Mouse (Mus musculus) forebrain, embryonic 14.5 days (tissue): ENCODE results near the gene Plch2. TPM values are rescaled to one million over a fixed set of nuclear protein-coding genes. Genes with fewer than 3 reads are reported as not detected.

Experiments
- ATAC-seq: fragments of 200-750 bp; cut with Nextera tagmentation; 2 replicates; pipeline ENCODE4 v1.8.0; 2017; ENCODE audit warnings: mild to moderate bottlenecking, moderate library complexity
- DNase-seq: peaks from one replicate; pipeline ENCODE4 v3.0.0-alpha.2; 2015; ENCODE audit warnings: low spot score
- H3K27ac ChIP-seq: fragments of 300-500 bp; sonication (generic); 2 replicates; pipeline ENCODE4 v1.5.1; 2014; ENCODE audit warnings: low read depth, mild to moderate bottlenecking, control low read depth, low read length, moderate library complexity
- H3K27me3 ChIP-seq: fragments of 300-500 bp; sonication (generic); replicated peaks from 2 replicates; pipeline ENCODE4 v1.6.1; 2014; ENCODE audit warnings: low read length, control low read depth, mixed read lengths; ENCODE audit not compliant: control insufficient read depth, insufficient read depth
- H3K36me3 ChIP-seq: fragments of 300-500 bp; sonication (generic); 2 replicates; pipeline ENCODE4 v1.6.1; 2014; ENCODE audit warnings: low read length, control low read depth; ENCODE audit not compliant: control insufficient read depth, insufficient read depth
- H3K4me1 ChIP-seq: fragments of 300-500 bp; sonication (generic); 2 replicates; pipeline ENCODE4 v1.6.1; 2014; ENCODE audit warnings: antibody characterized with exemption, low read length, control low read depth; ENCODE audit not compliant: control insufficient read depth, insufficient read depth
- H3K4me2 ChIP-seq: fragments of 300-500 bp; sonication (generic); 2 replicates; pipeline ENCODE4 v1.6.1; 2014; ENCODE audit warnings: mild to moderate bottlenecking, control low read depth, low read length
- H3K4me3 ChIP-seq: fragments of 300-500 bp; sonication (generic); 2 replicates; pipeline ENCODE4 v1.5.1; 2014; ENCODE audit warnings: low read depth, low read length, control low read depth
- H3K9ac ChIP-seq: fragments of 300-500 bp; sonication (generic); 2 replicates; pipeline ENCODE4 v1.6.1; 2014; ENCODE audit warnings: mild to moderate bottlenecking, low read length, control low read depth, moderate library complexity
- H3K9me3 ChIP-seq: fragments of 300-500 bp; sonication (generic); replicated peaks from 2 replicates; pipeline ENCODE4 v1.6.1; 2016; ENCODE audit warnings: low read length, control low read depth, mixed read lengths; ENCODE audit not compliant: control insufficient read depth
- WGBS: fragments of 180-500 bp; shearing (Covaris S2); extraction: QIAGEN DNeasy Blood & Tissue Kit; methylation state at CpG from one replicate; pipeline ENCODE4 v1.1.7; 2014; 5-methylcytosine and 5-hydroxymethylcytosine counted together
- polyA plus RNA-seq: library from polyadenylated mRNA; unstranded; fragments of >200 nt; fragmentation: Nextera tagmentation; extraction: Ambion mirVana; gene quantifications from 2 replicates; pipeline ENCODE4 v1.2.1, GENCODE M21; 2014

Plch2 gene
- polyA plus RNA-seq, 1 experiment from 2014 or later = 6.2 TPM

- ATAC-seq (no peak), DNase-seq (no peak)
- no peak overlapping the region for H3K4me2 ChIP-seq
- H3K36me3 ChIP-seq = peaks cover 10% of the 10 kb centered on the region
- H3K4me3 ChIP-seq = no peak overlapping the region
- no peak overlapping the region for H3K9ac ChIP-seq
- no peak overlapping the region for H3K27ac ChIP-seq
- H3K9me3 ChIP-seq = no peaks in the 10 kb centered on the region
- H3K27me3 ChIP-seq = no peaks in the 10 kb centered on the region
- WGBS = 93% methylated on average over 13 of the region's 13 CpGs
- H3K4me1 ChIP-seq = peaks cover 6% of the 10 kb centered on the region; the same call in 1 of the 2 replicates
Measured at GRCm38 (mm10) chr4:155090688-155091449, 34.3 kb upstream of the Plch2 start.

DNA sequence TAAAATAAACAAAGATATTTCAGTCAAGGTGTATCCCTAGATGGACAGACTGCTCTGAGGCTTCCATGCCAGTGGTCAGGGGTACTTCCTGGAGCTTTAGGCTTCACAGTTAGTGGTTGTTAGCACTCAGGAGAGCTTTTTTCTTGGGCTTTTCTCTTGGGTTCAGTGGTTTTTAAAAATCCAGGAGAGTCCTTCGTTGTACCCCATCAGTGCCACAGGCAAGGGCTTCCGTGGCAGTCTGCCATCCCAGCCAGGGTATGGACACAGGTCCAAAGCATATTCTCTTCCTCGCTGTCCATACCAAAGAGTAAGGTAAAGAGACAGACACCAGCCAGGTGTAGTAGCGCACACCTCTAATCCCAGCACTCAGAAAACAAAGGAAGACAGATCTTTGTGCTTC, 33.6 kb upstream of the Plch2 start:
- WGBS = 91% methylated on average over 4 of the region's 4 CpGs
- Histone ChIP-seq H3K9me3 (no peaks in the 10 kb centered on the region), H3K4me2 (no peak overlapping the region), H3K9ac (no peak overlapping the region), H3K4me1 (peaks cover 6% of the 10 kb centered on the region), H3K27me3 (no peaks in the 10 kb centered on the region), H3K27ac (no peak overlapping the region), H3K4me3 (no peak overlapping the region), H3K36me3 (peaks cover 10% of the 10 kb centered on the region)
- DNase-seq (no peak), ATAC-seq (no peak)

- 92% methylated on average over 5 of the region's 5 CpGs for WGBS
- H3K4me1 ChIP-seq = peaks cover 11% of the 10 kb centered on the region
- H3K27me3 ChIP-seq = no peaks in the 10 kb centered on the region
- no peak overlapping the region for H3K27ac ChIP-seq
- DNase-seq (no peak), ATAC-seq (no peak)
- H3K36me3 ChIP-seq = peaks cover 10% of the 10 kb centered on the region
- H3K4me2 ChIP-seq = no peak overlapping the region
- H3K9ac ChIP-seq = no peak overlapping the region
- no peak overlapping the region for H3K4me3 ChIP-seq
- no peaks in the 10 kb centered on the region for H3K9me3 ChIP-seq
Measured at GRCm38 (mm10) chr4:155089241-155089640, 32.7 kb upstream of the Plch2 start.

- Histone ChIP-seq H3K4me3 (peak within 1 kb of the TSS; percentile 88), H3K4me1 (peaks cover 11% of the 10 kb centered on the region), H3K36me3 (peaks cover 33% of the 10 kb centered on the region), H3K9me3 (no peaks in the 10 kb centered on the region), H3K4me2 (peak within 1 kb of the TSS; percentile 94), H3K27ac (peak within 1 kb of the TSS; percentile 90), H3K27me3 (no peaks in the 10 kb centered on the region), H3K9ac (peak within 1 kb of the TSS; percentile 87)
- peak; percentile 98 for ATAC-seq
- peak; percentile 100 for DNase-seq
- under 1% methylated on average over 67 of the region's 85 CpGs for WGBS
Measured at GRCm38 (mm10) chr4:155086108-155087024, 29.8 kb upstream of the Plch2 start, which contains the start of the genes Rer1 and Morn1. TSS of gene Rer1 (minus strand) at chr4:155086382. TSS of gene Morn1 (plus strand) at chr4:155086577.

DNA sequence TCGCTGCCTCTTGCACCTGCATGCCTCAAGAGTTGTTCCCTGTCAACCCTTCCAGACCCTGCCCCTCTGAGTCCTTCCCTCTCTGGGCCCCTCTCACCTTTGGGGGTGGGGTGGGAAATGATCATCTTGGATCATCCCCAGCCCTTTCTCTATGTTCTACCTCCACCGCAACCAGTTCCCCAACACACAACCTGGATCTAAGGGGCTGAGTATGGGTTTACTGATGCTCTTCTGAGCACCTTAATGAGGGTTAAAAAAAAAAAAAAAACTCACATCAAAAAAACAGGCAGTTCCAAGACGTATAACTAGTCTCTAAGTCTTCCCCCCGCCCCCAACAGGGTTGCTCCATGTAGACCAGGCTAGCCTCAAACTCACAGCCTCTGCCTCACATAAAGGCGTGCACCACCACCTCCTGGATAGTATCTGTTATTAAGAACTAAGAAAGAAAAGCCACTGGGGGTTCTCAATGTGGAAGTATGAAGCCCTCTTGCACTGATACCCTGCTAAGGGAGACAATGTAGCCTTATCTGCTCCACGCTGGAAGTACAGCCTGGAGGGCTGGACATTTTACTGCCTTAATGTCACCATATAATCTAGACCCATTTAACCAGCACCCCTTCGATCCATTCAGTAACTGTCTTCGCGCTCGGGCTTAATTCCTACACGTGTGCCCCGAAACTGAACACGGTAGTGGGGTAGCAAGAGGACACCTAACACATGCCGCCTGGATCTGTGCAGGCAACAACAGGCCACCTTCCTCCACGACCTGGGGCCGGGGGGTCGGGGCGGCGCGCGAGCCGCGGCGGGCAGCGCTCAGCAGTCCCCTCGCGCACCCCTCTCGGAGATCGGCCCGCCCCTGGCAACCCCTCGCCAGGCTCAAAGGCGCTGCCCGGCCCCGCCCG, 28.9 kb upstream of the Plch2 start:
- DNase-seq (no peak), ATAC-seq (no peak)
- H3K4me2 ChIP-seq = peak overlapping the region; percentile 94
- H3K4me3 ChIP-seq = peak overlapping the region; percentile 88
- H3K9ac ChIP-seq = peak overlapping the region; percentile 87
- peaks cover 11% of the 10 kb centered on the region for H3K4me1 ChIP-seq
- no peaks in the 10 kb centered on the region for H3K27me3 ChIP-seq
- H3K9me3 ChIP-seq = no peaks in the 10 kb centered on the region
- H3K27ac ChIP-seq = peak overlapping the region; percentile 90
- 7% methylated on average over 29 of the region's 35 CpGs for WGBS
- H3K36me3 ChIP-seq = peaks cover 39% of the 10 kb centered on the region

- WGBS = 92% methylated on average over 7 of the region's 7 CpGs
- no peak for ATAC-seq
- Histone ChIP-seq H3K9me3 (no peaks in the 10 kb centered on the region), H3K27me3 (no peaks in the 10 kb centered on the region), H3K36me3 (peaks cover 47% of the 10 kb centered on the region), H3K4me1 (peaks cover 11% of the 10 kb centered on the region), H3K9ac (no peak overlapping the region), H3K27ac (no peak overlapping the region), H3K4me2 (no peak overlapping the region), H3K4me3 (0 out of 2 replicates have a peak overlapping the region, but pooled peaks have one; percentile 88)
- no peak for DNase-seq
Measured at GRCm38 (mm10) chr4:155084351-155084750, 27.8 kb upstream of the Plch2 start.

DNA sequence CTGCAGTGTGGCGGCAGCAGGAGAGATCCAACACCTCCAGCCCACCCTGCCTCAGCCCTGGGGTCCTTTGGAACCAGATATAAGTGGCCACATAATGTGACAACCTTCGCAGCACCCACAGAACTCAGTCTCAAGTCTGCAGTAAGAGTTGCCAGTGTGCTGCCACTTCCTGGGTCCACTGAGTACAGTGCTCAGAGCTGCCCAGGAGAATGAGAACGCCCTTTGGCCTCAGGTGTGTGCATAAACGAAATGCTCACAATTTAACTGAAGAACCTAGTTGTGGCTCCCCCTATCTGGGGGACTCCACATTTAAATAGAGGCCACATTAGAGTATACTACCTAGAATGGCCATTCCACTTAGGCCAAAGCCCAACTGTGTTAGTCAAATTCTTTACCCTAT, 27.0 kb upstream of the Plch2 start:
- H3K9ac ChIP-seq = no peak overlapping the region
- no peak overlapping the region for H3K4me2 ChIP-seq
- H3K36me3 ChIP-seq = peaks cover 46% of the 10 kb centered on the region
- H3K4me1 ChIP-seq = peaks cover 11% of the 10 kb centered on the region
- no peaks in the 10 kb centered on the region for H3K27me3 ChIP-seq
- no peaks in the 10 kb centered on the region for H3K9me3 ChIP-seq
- H3K4me3 ChIP-seq = no peak overlapping the region
- H3K27ac ChIP-seq = no peak overlapping the region
- DNase-seq = no peak
- no peak for ATAC-seq
- 88% methylated on average over 4 of the region's 4 CpGs for WGBS

GRCm38 (mm10) chr4:155079666-155080065, 23.1 kb upstream of the Plch2 start:
- Histone ChIP-seq H3K36me3 (peaks cover 82% of the 10 kb centered on the region), H3K4me2 (no peak overlapping the region), H3K9me3 (no peaks in the 10 kb centered on the region), H3K4me3 (no peak overlapping the region), H3K9ac (no peak overlapping the region), H3K4me1 (peaks cover 3% of the 10 kb centered on the region), H3K27me3 (no peaks in the 10 kb centered on the region), H3K27ac (no peak overlapping the region)
- 89% methylated on average over 6 of the region's 6 CpGs for WGBS
- no peak for DNase-seq
- no peak for ATAC-seq
